Mouse (Mus musculus) heart, embryonic 10.5 days (tissue): ENCODE data around the gene Mapre3. TPM values are rescaled to one million over a fixed set of nuclear protein-coding genes. Genes with fewer than 3 reads are reported as not detected.

Experiments
- DNase-seq: peaks from one replicate; pipeline ENCODE4 v3.0.0-alpha.2; 2017; ENCODE audit warnings: low spot score
- H3K27ac ChIP-seq: fragments of 300-500 bp; sonication (generic); 2 replicates; pipeline ENCODE4 v1.5.1; 2016; ENCODE audit warnings: mild to moderate bottlenecking
- H3K27me3 ChIP-seq: fragments of 300-500 bp; sonication (generic); 2 replicates; pipeline ENCODE4 v1.6.1; 2016; ENCODE audit warnings: mild to moderate bottlenecking; ENCODE audit not compliant: poor library complexity, insufficient read depth, severe bottlenecking
- H3K36me3 ChIP-seq: fragments of 300-500 bp; sonication (generic); 2 replicates; pipeline ENCODE4 v1.6.1; 2016; ENCODE audit warnings: mild to moderate bottlenecking, moderate library complexity
- H3K4me1 ChIP-seq: fragments of 300-500 bp; sonication (generic); 2 replicates; pipeline ENCODE4 v1.6.1; 2016; ENCODE audit warnings: mild to moderate bottlenecking
- H3K4me3 ChIP-seq: fragments of 300-500 bp; sonication (generic); 2 replicates; pipeline ENCODE4 v1.5.1; 2016; ENCODE audit warnings: mild to moderate bottlenecking, moderate library complexity
- H3K9me3 ChIP-seq: fragments of 300-500 bp; sonication (generic); 2 replicates; pipeline ENCODE4 v1.6.1; 2016; ENCODE audit warnings: mild to moderate bottlenecking, moderate library complexity
- WGBS: fragments of 180-500 bp; shearing (Covaris S2); methylation state at CpG from one replicate; pipeline ENCODE4 v1.1.7; 2016; 5-methylcytosine and 5-hydroxymethylcytosine counted together
- polyA plus RNA-seq: library from polyadenylated mRNA; unstranded; fragments of >200 nt; fragmentation: Nextera tagmentation; extraction: Ambion mirVana; gene quantifications from 2 replicates; pipeline ENCODE4 v1.2.1, GENCODE M21; 2016

Mapre3 gene
- polyA plus RNA-seq, 1 experiment from 2014 or later = 16.3 TPM

DNA sequence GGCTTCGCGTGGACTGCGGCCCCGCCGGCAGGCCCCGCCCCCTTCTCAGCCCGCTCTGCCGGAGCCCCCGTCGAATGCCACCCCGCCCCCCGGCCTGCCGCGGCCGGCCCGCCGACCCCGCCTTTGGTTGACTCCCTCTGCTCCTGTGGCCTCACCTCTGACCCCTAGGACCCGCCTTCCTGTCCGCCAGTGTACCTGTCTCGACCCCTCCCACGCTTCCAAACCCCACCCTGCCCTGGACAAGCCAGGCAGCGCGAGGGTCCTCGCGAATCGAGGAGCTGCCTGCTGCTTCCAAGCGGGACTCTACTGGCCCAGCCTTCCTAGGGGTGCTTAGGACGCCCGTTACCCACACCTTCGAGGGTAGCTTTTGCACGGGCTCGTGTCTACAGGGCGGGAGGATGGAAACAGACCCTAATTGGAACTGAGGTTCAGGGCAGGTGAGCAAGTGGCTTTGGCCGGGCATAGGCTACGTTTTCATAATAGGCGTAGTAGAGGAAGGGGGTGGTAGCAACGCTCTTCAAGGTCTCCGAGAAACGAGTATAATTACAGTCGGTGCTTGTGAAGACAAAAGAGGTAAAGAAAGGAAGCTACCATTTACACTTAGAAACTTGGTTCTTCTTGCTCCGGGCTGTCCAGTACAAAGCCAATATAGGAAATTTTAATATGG lies 74.8 kb downstream of the Mapre3 start:
- H3K9me3 ChIP-seq = no peaks in the 10 kb centered on the region
- DNase-seq = peak; percentile 95
- 2% methylated on average over 41 of the region's 42 CpGs for WGBS

GRCm38 (mm10) chr5:30890375-30890774 lies 75.9 kb downstream of the Mapre3 start:
- WGBS = 77% methylated on average over 7 of the region's 7 CpGs
- H3K4me3 ChIP-seq = peak overlapping the region; percentile 82
- peaks cover 51% of the 10 kb centered on the region for H3K36me3 ChIP-seq
- H3K4me1 ChIP-seq = peaks cover 14% of the 10 kb centered on the region
- H3K27me3 ChIP-seq = no peaks in the 10 kb centered on the region
- H3K9me3 ChIP-seq = no peaks in the 10 kb centered on the region
- H3K27ac ChIP-seq = peak overlapping the region; percentile 97
- no peak for DNase-seq

More for the DNA sequence above, 74.8 kb downstream of the Mapre3 start:
- H3K27ac ChIP-seq = peak overlapping the region; percentile 97
- peaks cover 39% of the 10 kb centered on the region for H3K36me3 ChIP-seq
- no peaks in the 10 kb centered on the region for H3K27me3 ChIP-seq
- H3K4me3 ChIP-seq = peak overlapping the region; percentile 82
- peaks cover 14% of the 10 kb centered on the region for H3K4me1 ChIP-seq

DNA sequence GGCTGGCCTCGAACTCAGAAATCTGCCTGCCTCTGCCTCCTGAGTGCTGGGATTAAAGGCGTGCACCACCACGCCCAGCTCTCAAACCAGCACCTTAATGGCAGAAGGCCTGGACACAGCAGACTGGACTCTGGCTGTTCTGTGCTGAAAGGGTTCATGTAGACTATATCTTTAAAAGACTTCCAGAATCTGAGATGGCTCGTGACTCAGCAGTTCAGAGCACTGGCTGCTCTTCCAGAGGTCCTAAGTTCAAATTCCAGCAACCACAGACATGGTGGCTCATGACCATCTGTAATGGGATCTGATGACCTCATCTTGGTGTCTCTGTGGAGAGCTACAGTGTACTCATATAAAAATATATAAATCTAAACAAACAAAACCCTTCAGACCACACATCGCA lies 87.4 kb downstream of the Mapre3 start:
- Histone ChIP-seq H3K27ac (no peak overlapping the region), H3K36me3 (peaks cover 70% of the 10 kb centered on the region), H3K9me3 (no peaks in the 10 kb centered on the region), H3K27me3 (no peaks in the 10 kb centered on the region), H3K4me1 (peaks cover 17% of the 10 kb centered on the region), H3K4me3 (no peak overlapping the region)
- DNase-seq = no peak
- 87% methylated on average over 5 of the region's 5 CpGs for WGBS

- Histone ChIP-seq H3K9me3 (no peaks in the 10 kb centered on the region), H3K36me3 (peaks cover 36% of the 10 kb centered on the region), H3K27ac (peak within 1 kb of the TSS; percentile 93), H3K4me3 (peak within 1 kb of the TSS; percentile 79), H3K27me3 (no peaks in the 10 kb centered on the region), H3K4me1 (peaks cover 59% of the 10 kb centered on the region)
- under 1% methylated on average over 58 of the region's 58 CpGs for WGBS
- DNase-seq = peak; percentile 98
Observed at GRCm38 (mm10) chr5:30907413-30908059, 93.1 kb downstream of the Mapre3 start, which contains the start of gene Ost4. Ost4 (minus strand) TSS chr5:30907788.

DNA sequence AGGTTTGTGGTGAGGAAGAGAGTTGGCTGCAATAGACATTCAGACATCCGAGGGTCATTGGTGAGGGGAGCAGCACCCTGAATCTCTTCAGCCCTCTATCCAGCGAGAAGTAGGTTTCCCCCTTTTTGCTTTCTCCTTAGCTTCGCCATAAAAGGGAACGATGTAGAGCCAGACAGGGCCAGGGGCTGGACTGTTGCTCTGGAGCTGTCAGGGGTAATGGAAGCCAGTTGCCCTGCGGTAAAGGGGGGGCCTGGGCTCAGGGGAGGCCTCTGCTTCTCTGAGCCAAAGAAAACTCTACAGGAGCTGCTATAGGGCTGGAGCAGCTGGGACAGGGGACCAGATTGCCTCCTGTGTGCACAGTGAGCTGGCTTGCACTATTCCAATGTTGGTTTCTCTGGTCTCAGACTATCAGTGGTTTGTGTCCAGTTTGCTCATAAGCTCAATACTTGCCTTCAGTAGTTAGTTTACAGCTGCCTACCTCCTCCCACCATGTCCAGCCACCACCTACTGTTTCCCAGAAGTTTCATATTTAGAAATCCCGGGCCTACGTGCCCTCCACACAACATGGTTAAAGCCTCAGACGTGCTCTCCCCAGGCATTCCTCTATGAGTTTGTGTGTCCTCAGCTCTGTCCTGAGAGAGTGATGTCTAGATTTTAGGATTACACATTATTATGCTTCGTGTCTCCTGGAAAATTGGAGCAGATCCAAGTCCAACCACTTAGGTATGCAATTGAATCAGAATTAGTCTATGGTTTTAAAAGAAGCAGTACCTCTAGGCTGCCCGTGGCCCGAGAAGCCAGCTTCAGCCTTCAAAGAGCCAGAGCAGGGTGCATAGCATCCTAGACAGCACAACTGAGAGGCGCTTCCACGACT lies 94.2 kb downstream of the Mapre3 start:
- no peaks in the 10 kb centered on the region for H3K9me3 ChIP-seq
- H3K4me3 ChIP-seq = peak overlapping the region; percentile 79
- peaks cover 25% of the 10 kb centered on the region for H3K36me3 ChIP-seq
- 34% methylated on average over 13 of the region's 13 CpGs for WGBS
- H3K27ac ChIP-seq = peak overlapping the region; percentile 93
- no peaks in the 10 kb centered on the region for H3K27me3 ChIP-seq
- H3K4me1 ChIP-seq = peaks cover 67% of the 10 kb centered on the region
- no peak for DNase-seq

DNA sequence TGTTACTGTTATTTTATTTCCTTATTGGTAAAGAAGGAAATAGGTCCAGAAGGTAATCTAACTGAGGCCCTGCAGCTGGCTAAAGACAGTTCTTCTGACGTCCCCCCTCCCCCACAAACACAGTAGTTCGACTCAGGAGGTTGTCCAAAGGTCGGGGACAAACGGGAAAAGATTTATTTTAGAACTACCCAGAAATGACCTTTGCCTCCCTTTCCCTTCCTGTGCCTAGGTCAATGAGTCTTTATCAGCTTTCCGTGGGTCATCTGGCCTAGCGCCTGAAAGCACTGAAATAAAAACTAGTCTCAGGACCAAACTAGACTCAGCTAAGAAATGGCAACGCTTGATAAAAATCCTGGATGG lies 94.8 kb downstream of the Mapre3 start:
- H3K27me3 ChIP-seq = no peaks in the 10 kb centered on the region
- DNase-seq = no peak
- H3K27ac ChIP-seq = peak overlapping the region; percentile 93
- 20% methylated on average over 7 of the region's 7 CpGs for WGBS
- 0 out of 2 replicates have a peak overlapping the region, but pooled peaks have one; percentile 79 for H3K4me3 ChIP-seq
- H3K9me3 ChIP-seq = no peaks in the 10 kb centered on the region
- H3K36me3 ChIP-seq = peaks cover 19% of the 10 kb centered on the region
- peaks cover 73% of the 10 kb centered on the region for H3K4me1 ChIP-seq

DNA sequence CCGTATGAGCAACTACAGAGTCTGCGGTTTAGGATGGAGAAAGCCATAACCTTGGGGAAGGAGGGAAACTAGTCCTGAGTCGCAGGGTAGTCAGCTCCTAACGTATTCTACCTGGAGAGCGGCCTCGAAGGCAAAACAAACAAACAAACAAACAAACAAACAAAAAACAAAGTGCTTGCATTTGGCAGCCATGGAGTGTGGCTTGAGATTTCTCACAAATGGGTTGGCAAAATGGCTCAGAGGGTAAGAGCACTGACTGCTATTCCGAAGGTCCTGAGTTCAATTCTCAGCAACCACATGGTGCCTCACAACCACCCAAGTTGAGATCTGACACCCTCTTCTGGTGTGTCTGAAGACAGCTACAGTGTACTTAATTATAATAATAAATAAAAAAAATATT lies 95.4 kb downstream of the Mapre3 start:
- peak overlapping the region; percentile 93 for H3K27ac ChIP-seq

GRCm38 (mm10) chr5:30910481-30910880 lies 96.0 kb downstream of the Mapre3 start:
- no peaks in the 10 kb centered on the region for H3K27me3 ChIP-seq
- peak overlapping the region; percentile 64 for H3K27ac ChIP-seq
- peaks cover 7% of the 10 kb centered on the region for H3K36me3 ChIP-seq
- peaks cover 81% of the 10 kb centered on the region for H3K4me1 ChIP-seq
- H3K9me3 ChIP-seq = no peaks in the 10 kb centered on the region
- no peak overlapping the region for H3K4me3 ChIP-seq
- no peak for DNase-seq

More for the DNA sequence above, 95.4 kb downstream of the Mapre3 start:
- DNase-seq = no peak
- 77% methylated on average over 7 of the region's 7 CpGs for WGBS
- H3K4me3 ChIP-seq = no peak overlapping the region
- H3K4me1 ChIP-seq = peaks cover 79% of the 10 kb centered on the region
- H3K27me3 ChIP-seq = no peaks in the 10 kb centered on the region
- peaks cover 13% of the 10 kb centered on the region for H3K36me3 ChIP-seq
- H3K9me3 ChIP-seq = no peaks in the 10 kb centered on the region

DNA sequence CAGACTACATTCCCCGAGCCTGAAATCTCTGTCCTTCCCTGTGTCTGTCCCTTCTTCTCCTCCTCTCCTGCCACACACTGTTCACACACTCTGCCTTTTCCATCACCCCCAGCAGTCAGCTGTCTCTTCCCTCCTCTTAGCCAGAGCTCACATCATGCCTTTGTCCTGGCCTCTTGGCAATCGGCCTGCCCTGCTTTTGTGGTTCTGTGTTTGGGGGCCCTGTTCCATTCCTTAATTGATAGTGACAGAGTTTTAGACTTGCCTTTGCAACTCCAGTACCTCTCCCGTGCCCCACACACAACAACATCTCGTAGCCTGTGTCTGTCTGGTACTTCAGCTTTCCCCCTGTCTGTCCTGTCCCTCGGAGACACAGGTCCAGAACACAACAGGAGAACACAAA lies 97.7 kb downstream of the Mapre3 start:
- H3K4me1 ChIP-seq = peaks cover 88% of the 10 kb centered on the region
- H3K9me3 ChIP-seq = no peaks in the 10 kb centered on the region
- peak overlapping the region; percentile 93 for H3K27ac ChIP-seq
- 62% methylated on average over 5 of the region's 5 CpGs for WGBS
- DNase-seq = no peak
- H3K36me3 ChIP-seq = peaks cover 4% of the 10 kb centered on the region
- H3K27me3 ChIP-seq = no peaks in the 10 kb centered on the region
- no peak overlapping the region for H3K4me3 ChIP-seq

GRCm38 (mm10) chr5:30913060-30913841 lies 98.8 kb downstream of the Mapre3 start, which contains the start of gene Emilin1:
Emilin1 (plus strand) TSS chr5:30913402.
- 9% methylated on average over 13 of the region's 13 CpGs for WGBS
- Histone ChIP-seq H3K27ac (peak within 1 kb of the TSS; percentile 93), H3K9me3 (no peaks in the 10 kb centered on the region), H3K36me3 (peaks cover 15% of the 10 kb centered on the region), H3K4me1 (peaks cover 92% of the 10 kb centered on the region), H3K27me3 (no peaks in the 10 kb centered on the region), H3K4me3 (peak within 1 kb of the TSS; percentile 62)
- peak; percentile 93 for DNase-seq

GRCm38 (mm10) chr5:30914101-30914635 lies 99.7 kb downstream of the Mapre3 start:
- peak overlapping the region; percentile 62 for H3K4me3 ChIP-seq
- peaks cover 24% of the 10 kb centered on the region for H3K36me3 ChIP-seq
- DNase-seq = no peak
- peaks cover 88% of the 10 kb centered on the region for H3K4me1 ChIP-seq
- peak overlapping the region; percentile 93 for H3K27ac ChIP-seq
- WGBS = 53% methylated on average over 7 of the region's 7 CpGs
- no peaks in the 10 kb centered on the region for H3K9me3 ChIP-seq
- no peaks in the 10 kb centered on the region for H3K27me3 ChIP-seq

- Histone ChIP-seq H3K4me1 (peaks cover 82% of the 10 kb centered on the region), H3K27me3 (no peaks in the 10 kb centered on the region), H3K4me3 (peak overlapping the region; percentile 62), H3K27ac (peak overlapping the region; percentile 93), H3K36me3 (peaks cover 31% of the 10 kb centered on the region), H3K9me3 (no peaks in the 10 kb centered on the region)
- 58% methylated on average over 6 of the region's 6 CpGs for WGBS
- DNase-seq = no peak
Observed at GRCm38 (mm10) chr5:30914849-30915248, 100.4 kb downstream of the Mapre3 start.
